Mouse (Mus musculus): ENCODE results near the gene Phf21a.

DNA sequence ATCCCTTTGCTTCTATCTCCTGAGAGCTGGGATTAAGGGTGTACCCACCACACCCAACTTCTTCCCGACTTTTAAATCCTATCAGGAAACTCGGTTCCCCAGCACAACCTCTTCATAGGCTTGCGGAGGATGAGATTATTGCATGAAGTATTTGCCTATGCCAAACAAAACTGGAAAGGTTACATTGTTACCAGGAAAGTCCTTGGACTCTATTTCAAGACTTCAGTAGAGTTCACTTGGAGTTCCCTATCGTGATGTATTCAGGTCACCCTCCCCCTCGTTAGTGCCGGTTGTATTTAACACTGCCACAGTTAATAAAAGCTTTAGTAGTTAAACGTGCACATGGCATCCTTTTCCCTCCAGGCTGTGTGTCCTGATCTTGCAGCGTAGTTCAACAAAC lies 1.2 kb downstream of the Phf21a start:
- no peak for TF ChIP-seq EP300 (IDR thresholded peaks at IDR 0.05; ENCODE audit: insufficient read depth, low read depth, low read length)
- no peak for TF ChIP-seq POLR2A (IDR thresholded peaks at IDR 0.05; ENCODE audit: insufficient read depth, low read depth, low read length)
